Mouse (Mus musculus) T-cell, adult 66 days (primary cell): ENCODE data around the gene Icam2. TPM values are rescaled to one million over a fixed set of nuclear protein-coding genes. Genes with fewer than 3 reads are reported as not detected.

Source experiments
- total RNA-seq, 2 experiments: library from RNA; stranded (reverse); gene quantifications; 3 replicates in 1 of 2; 4 replicates in 1 of 2; pipeline ENCODE4 v1.2.4; 2023

Gene Icam2
- total RNA-seq, result 10 to 100 TPM; 58.5 to 71.3 TPM

DNA sequence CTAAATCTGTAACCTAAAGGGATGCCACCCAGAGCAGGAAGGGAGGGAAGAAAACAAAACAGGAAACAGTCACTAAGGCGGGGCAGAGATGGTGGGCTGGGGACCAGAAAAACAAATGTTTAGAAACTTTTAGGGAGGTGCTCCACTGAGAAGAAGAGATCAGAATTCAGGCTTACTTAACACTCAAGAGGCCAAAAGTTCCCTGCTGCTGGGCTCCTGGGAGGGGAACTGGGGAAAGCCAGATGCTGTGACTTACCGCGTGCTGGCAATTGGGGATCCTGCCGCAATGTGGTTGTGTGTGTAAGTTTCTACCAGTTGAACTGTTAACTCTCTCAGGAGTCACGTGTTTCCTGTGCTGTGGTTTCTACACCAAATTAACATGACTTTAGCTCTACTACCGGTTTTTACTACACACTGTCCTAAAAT is at the start of gene Icam2:
Icam2 (minus strand) TSS at position 285 of the 426 bp plus-strand sequence.

GRCm38 (mm10) chr11:106365366-106365765 is 22.5 kb downstream of the Icam2 start, which contains the start of gene Prr29:
TSS of gene Prr29 (plus strand) at chr11:106365472.

DNA sequence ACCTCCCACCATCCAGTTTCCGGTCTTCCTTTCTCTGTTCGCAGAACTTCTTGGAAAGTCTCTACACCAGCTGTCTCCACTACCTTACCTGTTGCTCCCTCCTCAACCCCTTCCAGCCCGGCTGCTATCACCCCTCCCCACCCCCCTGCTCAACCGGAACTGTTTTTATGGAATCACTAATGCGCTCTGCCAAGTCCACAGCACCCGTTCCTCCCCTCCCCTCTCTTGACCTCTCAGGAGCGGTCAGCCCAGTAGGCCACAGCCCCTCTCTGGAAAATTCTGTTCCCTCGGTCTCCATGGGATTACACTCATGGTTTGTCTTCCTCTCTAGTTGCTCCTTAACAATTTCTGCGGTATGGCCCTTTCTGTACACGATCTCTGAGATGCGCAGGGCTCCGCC is 34.7 kb downstream of the Icam2 start, which contains the start of gene Scn4a:
Scn4a (minus strand) TSS at position 101 of the 400 bp plus-strand sequence.

Other genes with a start within 250 kb of the Icam2 start
- gene Gm10840, start 227.2 kb downstream of the Icam2 start, total RNA-seq, result 10 to 100 TPM; 18.0 to 22.1 TPM
- gene Limd2, start 227.2 kb downstream of the Icam2 start, total RNA-seq, result 100 to 1,000 TPM; 806 to 815 TPM
- 10 to 100 TPM; 26.8 to 30.0 TPM for gene Strada, start 185.9 kb downstream of the Icam2 start, total RNA-seq
- 10 to 100 TPM; 45.3 to 52.9 TPM for gene Ccdc47, start 171.7 kb downstream of the Icam2 start, total RNA-seq
- gene Ddx42, start 171.1 kb downstream of the Icam2 start, total RNA-seq, result 10 to 100 TPM; 66.9 to 80.2 TPM
- 100 to 1,000 TPM; 103 TPM for gene Ftsj3, start 132.0 kb downstream of the Icam2 start, total RNA-seq
- 10 to 100 TPM; 52.2 to 59.5 TPM for gene Psmc5, start 131.9 kb downstream of the Icam2 start, total RNA-seq
- 100 to 1,000 TPM; 110 to 113 TPM for gene Smarcd2, start 115.1 kb downstream of the Icam2 start, total RNA-seq
- gene Tcam1, start 111.4 kb downstream of the Icam2 start, total RNA-seq, result under 1 TPM; 0.26 to 0.36 TPM
- not detected for gene Gh, start 86.2 kb downstream of the Icam2 start, total RNA-seq
- 10 to 100 TPM in 1 of 2 experiments, 1 to 10 TPM in 1; 4.0 to 11.3 TPM for gene Cd79b, start 73.3 kb downstream of the Icam2 start, total RNA-seq
- gene Scn4a, start 34.8 kb downstream of the Icam2 start, total RNA-seq, result under 1 TPM; 0.12 to 0.77 TPM
- gene Prr29, start 22.6 kb downstream of the Icam2 start, total RNA-seq, result under 1 TPM; 0.76 to 0.80 TPM
- 10 to 100 TPM; 14.1 to 14.6 TPM for gene Ern1, start 99.8 kb upstream of the Icam2 start, total RNA-seq
- gene Tex2, start 225.3 kb upstream of the Icam2 start, total RNA-seq, result 10 to 100 TPM; 44.7 to 54.2 TPM